28 mouse cellular contexts compared by ENCODE assay signal in the genomic region with DNA sequence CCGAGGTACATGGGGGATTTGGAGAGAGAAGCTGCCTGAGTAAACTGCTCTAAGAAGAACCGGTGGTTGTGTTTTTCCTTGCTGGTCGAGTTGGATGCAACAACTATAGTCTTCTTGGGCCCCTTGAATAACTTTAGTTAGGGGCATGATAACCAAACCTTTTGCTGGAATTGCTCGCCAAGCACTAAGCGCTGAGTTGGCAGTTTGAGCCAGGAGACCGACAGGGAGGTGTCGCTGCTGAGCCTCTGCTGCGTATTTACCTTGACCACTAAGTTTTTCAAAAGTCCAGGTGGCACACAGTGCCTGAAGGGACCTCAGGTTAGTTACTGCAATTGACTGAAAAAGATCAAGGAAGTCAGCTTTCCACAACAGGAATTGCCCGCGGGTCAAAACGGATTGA.
"Had no signal": no experiment of that assay in that cellular context is flagged by ENCODE, and none has a peak within 500 bp of the region (broad histone marks: within the 10 kb centered on the region; RNA-seq: fewer than 3 reads in every experiment).

No protein-coding gene starts in this region.

- DNase-seq: gastrocnemius, adult 2 months; gastrocnemius, postnatal 10 days; gastrocnemius, postnatal 25 days; heart, adult 2 months; heart, postnatal 4 days; kidney, adult 18-20 months; kidney, adult 8-10 months; kidney, postnatal 14 days; kidney, postnatal 36 days; layer of hippocampus, adult 9-11 months; layer of hippocampus, postnatal 36 days; left cerebral cortex, postnatal 4 days had no signal

- H3K4me3 ChIP-seq: gastrocnemius, adult 2 months; heart, adult 2 months; heart, embryonic 13.5 days; heart, embryonic 15.5 days; hindbrain, embryonic 10.5 days; hindbrain, embryonic 12.5 days; intestine, embryonic 15.5 days; kidney, embryonic 15.5 days; limb, embryonic 13.5 days; limb, embryonic 15.5 days; liver, embryonic 12.5 days had no signal

- H3K4me2 ChIP-seq: heart, embryonic 11.5 days; heart, embryonic 13.5 days; heart, embryonic 15.5 days; hindbrain, embryonic 12.5 days; hindbrain, embryonic 14.5 days; intestine, embryonic 15.5 days; kidney, embryonic 15.5 days; limb, embryonic 13.5 days; limb, embryonic 15.5 days; liver, embryonic 12.5 days had no signal

- H3K9me3 ChIP-seq: heart, embryonic 15.5 days; hindbrain, embryonic 12.5 days; intestine, embryonic 15.5 days; kidney, embryonic 15.5 days; limb, embryonic 15.5 days had no signal

- H3K27ac ChIP-seq: gastrocnemius, adult 2 months; heart, adult 2 months; heart, embryonic 13.5 days; heart, embryonic 15.5 days; hindbrain, embryonic 10.5 days; hindbrain, embryonic 12.5 days; hindbrain, embryonic 14.5 days; intestine, embryonic 15.5 days; kidney, embryonic 15.5 days; kidney, postnatal 0 days; limb, embryonic 13.5 days; limb, embryonic 15.5 days; liver, embryonic 12.5 days; liver, embryonic 14.5 days had no signal

- H3K4me1 ChIP-seq: heart, embryonic 13.5 days; heart, embryonic 15.5 days; hindbrain, embryonic 10.5 days; hindbrain, embryonic 12.5 days; intestine, embryonic 15.5 days; kidney, embryonic 15.5 days; limb, embryonic 13.5 days; limb, embryonic 15.5 days; liver, embryonic 12.5 days had no signal

- H3K36me3 ChIP-seq: heart, embryonic 13.5 days; heart, embryonic 15.5 days; hindbrain, embryonic 10.5 days; hindbrain, embryonic 12.5 days; intestine, embryonic 15.5 days; kidney, embryonic 15.5 days; limb, embryonic 13.5 days; limb, embryonic 15.5 days; liver, embryonic 12.5 days had no signal

- H3K27me3 ChIP-seq: heart, embryonic 13.5 days; heart, embryonic 15.5 days; hindbrain, embryonic 12.5 days; intestine, embryonic 15.5 days; kidney, embryonic 15.5 days; limb, embryonic 13.5 days; limb, embryonic 15.5 days; liver, embryonic 12.5 days had no signal

- ATAC-seq: hindbrain, embryonic 16.5 days; inflammation-experienced regulatory T-cells, adult 6 months; intestine, embryonic 15.5 days; intestine, postnatal 0 days; liver, embryonic 12.5 days had no signal

- H3K9ac ChIP-seq: heart, embryonic 13.5 days; heart, embryonic 15.5 days; hindbrain, embryonic 12.5 days; hindbrain, embryonic 14.5 days; intestine, embryonic 15.5 days; kidney, embryonic 15.5 days; limb, embryonic 13.5 days; limb, embryonic 15.5 days; liver, embryonic 12.5 days; liver, embryonic 14.5 days had no signal
